Mouse (Mus musculus) C2C12 (cell line): ENCODE measurements around the gene Gpr18.

ENCODE experiments used
- CEBPB ChIP-seq: IDR thresholded peaks from one replicate; pipeline ENCODE4 v1.6.1; 2011; ENCODE audit warnings: low read depth, mild to moderate bottlenecking, control low read depth, moderate library complexity
- CTCF ChIP-seq: IDR thresholded peaks from one replicate; pipeline ENCODE4 v1.5.1; 2011; ENCODE audit not compliant: control insufficient read depth, insufficient read depth, insufficient read length
- MAX ChIP-seq: IDR thresholded peaks from one replicate; pipeline ENCODE4 v1.6.1; 2011; ENCODE audit warnings: mild to moderate bottlenecking, control low read depth
- MYOD1 ChIP-seq: IDR thresholded peaks from one replicate; pipeline ENCODE4 v1.6.1; 2011; ENCODE audit warnings: low read depth; ENCODE audit not compliant: control insufficient read depth, insufficient read length
- MYOG ChIP-seq: IDR thresholded peaks from one replicate; pipeline ENCODE4 v1.6.1; 2011; ENCODE audit not compliant: control insufficient read depth, insufficient read length; ENCODE audit errors: extremely low read depth

- TF ChIP-seq CTCF: no peak
- TF ChIP-seq MYOG: no peak
- TF ChIP-seq CEBPB: no peak
- TF ChIP-seq MAX: no peak
- no peak for TF ChIP-seq MYOD1
These were observed 43.4 kb upstream of the Gpr18 start for GRCm38 (mm10) chr14:121958751-121959537.
